Mouse (Mus musculus): ENCODE measurements at regions not wholly inside any gene's neighbourhood (a gene's known extent, or its start where the extent isn't known, plus 50 kb on each side); places are given as distances from the start of the nearest gene placed in this dataset.

DNA sequence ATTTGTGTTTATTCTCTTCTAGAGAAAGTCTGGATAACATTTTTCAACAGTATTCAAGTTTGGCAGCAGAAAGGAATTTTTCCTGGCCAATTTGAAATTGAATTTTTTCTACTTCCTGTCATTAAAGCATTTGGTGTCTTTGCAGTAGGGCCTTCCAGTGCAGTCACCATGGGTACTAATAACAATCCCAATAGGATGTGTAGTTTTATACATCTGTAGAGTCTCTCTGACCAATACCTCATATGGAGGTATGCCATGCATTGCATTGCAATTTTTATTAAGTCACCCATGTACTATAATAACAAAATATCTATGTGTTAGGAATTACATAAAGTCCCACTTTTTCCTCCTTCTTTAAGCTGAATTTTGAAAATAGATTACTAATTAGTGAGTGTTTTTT, 2257.4 kb upstream of the Aga start:
- DNase-seq: no peak

DNA sequence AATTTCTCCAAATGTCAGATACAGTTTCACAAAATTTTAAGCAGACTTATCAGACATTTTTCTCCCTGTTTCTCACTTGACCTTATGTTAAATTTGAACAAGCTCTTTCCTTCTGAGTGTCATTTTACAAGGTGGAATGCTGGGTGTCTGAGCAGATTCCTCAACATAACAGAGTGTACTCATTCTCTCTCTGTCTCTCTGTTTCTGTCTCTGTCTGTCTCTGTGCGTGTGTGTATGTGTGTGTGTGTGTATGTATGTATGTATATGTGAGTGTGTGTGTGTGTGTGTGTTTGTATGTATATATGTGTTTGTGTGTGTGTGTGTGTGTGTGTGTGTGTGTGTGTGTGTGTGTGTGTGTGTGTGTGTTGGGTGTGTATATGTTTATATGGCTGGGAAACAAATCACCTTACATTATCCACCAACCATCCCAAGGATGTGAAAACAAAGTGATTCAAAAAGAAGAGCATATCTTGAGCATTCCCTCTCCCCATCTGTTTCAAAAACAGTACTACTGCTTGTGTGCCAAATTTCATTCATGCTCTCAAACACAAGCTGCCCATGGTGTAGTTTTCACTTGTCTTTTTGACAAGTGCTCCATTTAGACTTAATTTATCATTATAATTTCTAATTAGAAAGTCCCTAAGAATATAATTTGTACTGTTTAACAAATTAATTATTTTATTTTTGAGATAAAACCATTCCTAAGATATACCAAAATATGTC, 2213.1 kb upstream of the Aga start:
- peak in 1 of 2 experiments; percentile 1 for DNase-seq

Measured in cerebellum, postnatal 14 days (tissue).